Mouse (Mus musculus): ENCODE data around the gene Vsir.

The Vsir gene

GRCm38 (mm10) chr10:60346701-60347405 lies at the start of gene Vsir:
Gene Vsir (plus strand): TSS chr10:60346851.
- DNase-seq (ENCODE audit: low spot score), result peak; percentile 80

GRCm38 (mm10) chr10:60299636-60300035 lies 47.0 kb upstream of the Vsir start:
- DNase-seq (ENCODE audit: low spot score), result no peak

GRCm38 (mm10) chr10:60303419-60303818 lies 43.2 kb upstream of the Vsir start:
- DNase-seq (ENCODE audit: low spot score), result no peak

- peak; percentile 49 for DNase-seq (ENCODE audit: low spot score)
Measured at GRCm38 (mm10) chr10:60304854-60305628, 41.6 kb upstream of the Vsir start.

- DNase-seq (ENCODE audit: low spot score), result no peak
Measured at GRCm38 (mm10) chr10:60310629-60311028, 36.0 kb upstream of the Vsir start.

- DNase-seq (ENCODE audit: low spot score), result no peak
Measured at GRCm38 (mm10) chr10:60313606-60314005, 33.0 kb upstream of the Vsir start.

GRCm38 (mm10) chr10:60316166-60316565 lies 30.5 kb upstream of the Vsir start:
- no peak for DNase-seq (ENCODE audit: low spot score)

GRCm38 (mm10) chr10:60328963-60329650 lies 17.5 kb upstream of the Vsir start:
- no peak for DNase-seq (ENCODE audit: low spot score)

- no peak for DNase-seq (ENCODE audit: low spot score)
Measured at GRCm38 (mm10) chr10:60334583-60334982, 12.1 kb upstream of the Vsir start.

GRCm38 (mm10) chr10:60335021-60335420 lies 11.6 kb upstream of the Vsir start:
- DNase-seq (ENCODE audit: low spot score), result no peak

- DNase-seq (ENCODE audit: low spot score), result no peak
Measured at GRCm38 (mm10) chr10:60341528-60341927, 5.1 kb upstream of the Vsir start.

- DNase-seq (ENCODE audit: low spot score), result no peak
Measured at GRCm38 (mm10) chr10:60344111-60344510, 2.5 kb upstream of the Vsir start.

- DNase-seq (ENCODE audit: low spot score), result no peak
Measured at GRCm38 (mm10) chr10:60346056-60346455, 595 bp upstream of the Vsir start.

GRCm38 (mm10) chr10:60347768-60348610 lies 1.3 kb downstream of the Vsir start:
- no peak for DNase-seq (ENCODE audit: low spot score)

GRCm38 (mm10) chr10:60349056-60349455 lies 2.4 kb downstream of the Vsir start:
- peak; percentile 41 for DNase-seq (ENCODE audit: low spot score)

- no peak for DNase-seq (ENCODE audit: low spot score)
Measured at GRCm38 (mm10) chr10:60349644-60350043, 3.0 kb downstream of the Vsir start.

- no peak for DNase-seq (ENCODE audit: low spot score)
Measured at GRCm38 (mm10) chr10:60350077-60350804, 3.6 kb downstream of the Vsir start.

GRCm38 (mm10) chr10:60350805-60351167 lies 4.1 kb downstream of the Vsir start:
- peak; percentile 90 for DNase-seq (ENCODE audit: low spot score)

GRCm38 (mm10) chr10:60351248-60351647 lies 4.6 kb downstream of the Vsir start:
- no peak for DNase-seq (ENCODE audit: low spot score)

- no peak for DNase-seq (ENCODE audit: low spot score)
Measured at GRCm38 (mm10) chr10:60351761-60352455, 5.3 kb downstream of the Vsir start.
